In genomic region chr2:59761183-59761582, GRCm38 (mm10) we compare ENCODE assay signal across 23 mouse cellular contexts.
"Had no signal": no experiment of that assay in that cellular context is flagged by ENCODE, and none has a peak within 500 bp of the region (broad histone marks: within the 10 kb centered on the region; RNA-seq: fewer than 3 reads in every experiment).

No protein-coding gene starts in this region.

- H3K4me1 ChIP-seq: hindbrain, embryonic 13.5 days; hindbrain, embryonic 15.5 days; liver, embryonic 13.5 days; liver, embryonic 15.5 days had no signal

- H3K36me3 ChIP-seq: heart, embryonic 15.5 days; hindbrain, embryonic 13.5 days; hindbrain, embryonic 15.5 days; liver, embryonic 13.5 days; liver, embryonic 15.5 days had no signal

- H3K27ac ChIP-seq: gastrocnemius, adult 2 months; heart, adult 2 months; heart, embryonic 13.5 days; heart, embryonic 15.5 days; hindbrain, embryonic 13.5 days; hindbrain, embryonic 15.5 days; hindbrain, postnatal 0 days; left cerebral cortex, adult 2 months; limb, embryonic 10.5 days; limb, embryonic 12.5 days; liver, embryonic 13.5 days; liver, embryonic 15.5 days had no signal

- H3K9me3 ChIP-seq: heart, embryonic 13.5 days; heart, embryonic 15.5 days; hindbrain, embryonic 13.5 days; limb, embryonic 10.5 days; liver, embryonic 13.5 days; liver, embryonic 15.5 days had no signal

- ATAC-seq: hindbrain, postnatal 0 days; intestine, embryonic 16.5 days had no signal

- H3K9ac ChIP-seq: heart, embryonic 13.5 days; heart, embryonic 15.5 days; hindbrain, embryonic 13.5 days; hindbrain, embryonic 15.5 days; limb, embryonic 12.5 days; liver, embryonic 13.5 days; liver, embryonic 15.5 days had no signal

- H3K4me3 ChIP-seq: gastrocnemius, adult 2 months; heart, adult 2 months; heart, embryonic 13.5 days; heart, embryonic 15.5 days; hindbrain, embryonic 13.5 days; hindbrain, embryonic 15.5 days; left cerebral cortex, adult 2 months; limb, embryonic 10.5 days; limb, embryonic 12.5 days; liver, embryonic 13.5 days; liver, embryonic 15.5 days had no signal

- DNase-seq: gastrocnemius, adult 2 months; gastrocnemius, postnatal 10 days; gastrocnemius, postnatal 25 days; kidney, adult 11 months; kidney, adult 8-10 months; kidney, postnatal 10 days; layer of hippocampus, adult 9-11 months; layer of hippocampus, postnatal 36 days; liver; liver, embryonic 13.5 days had no signal

- H3K27me3 ChIP-seq: heart, embryonic 13.5 days; heart, embryonic 15.5 days; hindbrain, embryonic 13.5 days; hindbrain, embryonic 15.5 days; limb, embryonic 12.5 days; liver, embryonic 13.5 days; liver, embryonic 15.5 days had no signal

- H3K4me2 ChIP-seq: heart, embryonic 11.5 days; heart, embryonic 13.5 days; heart, embryonic 15.5 days; hindbrain, embryonic 13.5 days; hindbrain, embryonic 15.5 days; limb, embryonic 12.5 days; liver, embryonic 11.5 days; liver, embryonic 13.5 days; liver, embryonic 15.5 days had no signal
